Mouse (Mus musculus) right cerebral cortex, postnatal 25 days (tissue): Measurements from ENCODE around the gene Pfdn6.

Source experiments
- DNase-seq: peaks from one replicate; pipeline ENCODE4 v3.0.0; 2022

Gene Pfdn6

DNA sequence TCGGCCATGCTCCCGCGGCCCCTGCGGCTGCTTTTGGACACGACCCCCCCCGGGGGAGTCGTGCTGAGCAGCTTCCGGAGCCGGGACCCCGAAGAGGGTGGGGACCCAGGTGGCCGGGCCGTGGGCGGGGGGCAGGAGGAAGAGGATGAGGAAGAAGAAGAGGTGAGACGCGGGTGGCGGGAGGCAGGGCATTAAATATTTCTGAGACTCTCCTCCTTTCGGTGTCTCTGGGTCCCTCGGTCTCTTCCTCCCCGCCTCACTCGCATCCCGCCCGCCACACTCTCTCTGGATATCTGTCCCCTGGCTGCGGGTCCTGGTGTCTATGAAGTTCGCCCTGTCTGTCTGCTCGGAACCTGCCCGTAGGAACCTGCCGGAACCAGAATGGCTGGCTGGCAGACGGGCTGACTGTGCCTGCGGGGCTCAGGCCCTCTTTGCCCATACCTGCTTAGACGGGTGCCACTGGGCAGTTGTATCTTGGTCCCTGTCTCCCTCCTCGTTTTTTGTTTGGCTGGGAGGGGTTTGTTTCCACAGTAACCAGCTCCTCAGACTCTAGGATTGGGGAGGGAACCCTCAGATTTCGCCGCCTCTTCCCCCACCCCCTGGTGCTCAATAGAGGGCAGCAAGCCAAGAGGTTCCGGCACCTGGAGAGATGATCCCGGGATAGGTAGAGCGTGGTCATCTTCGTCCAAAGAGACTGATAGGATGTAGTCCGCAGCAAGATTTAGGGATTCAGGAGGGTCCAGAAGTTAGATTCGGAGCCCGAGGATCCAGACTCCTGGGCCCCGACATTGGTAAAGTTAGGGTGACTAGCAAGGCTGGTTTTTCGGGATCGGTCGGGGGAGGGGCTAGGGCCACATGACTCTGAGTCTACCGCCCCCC, 9.6 kb downstream of the Pfdn6 start:
- peak; percentile 73 for DNase-seq

DNA sequence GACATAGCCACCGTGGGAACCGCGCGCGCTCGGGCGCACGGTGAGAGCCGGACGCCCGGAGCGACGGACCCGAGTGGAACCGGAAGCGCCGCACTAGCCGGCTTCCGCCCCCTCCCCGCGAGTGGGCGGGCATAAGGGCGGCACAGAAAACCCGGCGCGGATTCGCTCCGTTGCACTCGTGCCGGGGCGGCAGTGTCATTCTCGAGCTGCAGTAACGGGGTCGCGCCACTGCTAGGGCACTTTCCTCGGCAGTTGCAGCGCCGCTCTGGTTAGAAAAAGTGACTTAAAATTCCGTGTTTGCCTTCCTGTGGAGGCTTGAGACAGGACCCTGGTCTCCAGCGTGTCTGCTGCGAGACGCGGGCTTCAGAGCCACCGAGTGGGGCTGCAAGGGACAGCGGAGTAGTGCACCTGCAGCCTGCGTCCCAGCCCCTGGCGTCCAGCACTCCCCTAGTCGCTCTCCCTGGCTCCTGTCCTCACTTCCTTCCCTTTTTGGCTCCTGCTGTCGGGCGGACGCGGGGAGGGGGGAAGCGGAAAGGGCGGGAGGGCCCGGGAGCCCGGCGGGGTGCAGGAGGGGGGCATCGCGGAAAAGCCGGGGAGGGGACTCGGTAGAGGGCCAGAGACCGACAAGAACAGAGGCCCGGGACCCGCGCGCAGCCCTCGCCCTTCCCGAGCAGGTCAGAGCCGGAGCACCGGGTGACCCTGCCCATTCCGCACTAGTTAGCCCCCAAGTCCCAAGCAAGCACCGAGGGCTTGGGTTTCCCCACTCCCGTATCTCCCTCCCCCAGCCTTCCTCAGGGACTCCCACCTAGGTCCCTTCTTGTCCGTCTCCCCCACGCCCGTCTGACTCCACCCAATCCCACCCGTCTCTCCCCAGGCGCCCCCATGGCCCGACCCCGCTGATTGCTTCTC, 10.5 kb downstream of the Pfdn6 start, which contains the start of gene Rgl2:
Gene Rgl2, plus strand, starts transcription at position 173 of the 909 bp plus-strand sequence.
- DNase-seq = peak; percentile 93

DNA sequence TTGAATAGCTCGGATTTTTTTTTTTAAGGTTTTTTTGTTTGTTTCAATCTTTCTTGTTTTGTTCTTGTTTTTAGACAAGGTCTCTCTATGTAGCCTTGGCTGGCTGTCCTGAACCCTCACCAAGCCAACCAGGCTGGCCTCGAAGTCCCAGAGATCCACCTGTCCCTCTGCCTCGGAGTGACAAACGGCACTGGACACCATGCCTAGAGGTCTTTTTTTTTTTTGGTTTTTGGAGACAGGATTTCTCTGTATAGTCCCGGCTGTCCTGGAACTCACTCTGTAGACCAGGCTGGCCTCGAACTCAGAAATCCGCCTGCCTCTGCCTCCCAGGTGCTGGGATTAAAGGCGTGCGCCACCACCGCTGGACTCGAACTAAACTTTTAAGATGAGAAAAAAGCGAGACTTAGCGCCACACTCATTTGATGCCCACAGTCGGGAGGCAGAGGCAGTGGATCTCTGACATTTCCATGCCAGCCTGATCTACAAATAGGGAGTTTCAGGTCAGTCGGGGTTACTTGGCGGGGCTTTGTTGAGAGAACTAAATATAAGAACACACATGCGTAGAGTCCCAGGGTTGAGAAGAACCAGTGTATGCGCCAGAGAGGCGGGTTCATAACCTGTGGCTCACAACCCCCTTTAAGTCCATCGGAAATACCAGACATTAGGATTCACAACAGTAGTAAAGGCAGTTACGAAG, 11.7 kb downstream of the Pfdn6 start:
- no peak for DNase-seq

DNA sequence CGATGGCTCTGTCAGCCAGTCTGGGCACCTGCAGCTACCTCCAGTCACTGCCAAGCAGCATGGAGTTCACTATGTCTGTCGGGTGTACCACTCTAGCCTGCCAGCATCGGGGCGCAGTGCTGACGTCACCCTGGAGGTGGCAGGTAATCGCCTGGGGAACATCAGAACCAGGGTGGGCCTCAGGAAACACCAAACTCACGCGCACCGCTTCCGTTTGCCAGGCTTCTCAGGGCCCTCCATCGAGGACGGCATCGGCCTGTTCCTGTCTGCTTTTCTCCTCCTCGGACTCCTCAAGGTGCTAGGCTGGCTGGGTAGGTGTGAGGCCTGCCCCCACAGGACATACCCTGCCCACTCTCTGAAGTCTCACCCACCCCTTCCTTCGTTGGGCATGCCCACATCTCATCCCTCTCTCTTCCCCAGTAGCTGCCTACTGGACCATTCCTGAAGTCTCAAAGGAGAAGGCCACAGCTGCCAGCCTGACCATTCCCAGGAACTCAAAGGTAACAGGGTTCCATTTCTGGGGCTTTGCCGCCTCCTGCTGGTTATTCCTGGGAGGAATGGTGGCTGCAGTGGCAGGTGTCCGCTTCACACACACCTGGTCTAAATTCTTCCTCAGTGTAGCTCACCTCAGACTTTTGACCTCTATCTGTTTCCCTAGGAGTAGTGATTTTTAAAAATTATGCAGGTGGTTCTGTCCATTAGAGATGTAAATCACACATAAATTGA, 13.8 kb downstream of the Pfdn6 start:
- no peak for DNase-seq

DNA sequence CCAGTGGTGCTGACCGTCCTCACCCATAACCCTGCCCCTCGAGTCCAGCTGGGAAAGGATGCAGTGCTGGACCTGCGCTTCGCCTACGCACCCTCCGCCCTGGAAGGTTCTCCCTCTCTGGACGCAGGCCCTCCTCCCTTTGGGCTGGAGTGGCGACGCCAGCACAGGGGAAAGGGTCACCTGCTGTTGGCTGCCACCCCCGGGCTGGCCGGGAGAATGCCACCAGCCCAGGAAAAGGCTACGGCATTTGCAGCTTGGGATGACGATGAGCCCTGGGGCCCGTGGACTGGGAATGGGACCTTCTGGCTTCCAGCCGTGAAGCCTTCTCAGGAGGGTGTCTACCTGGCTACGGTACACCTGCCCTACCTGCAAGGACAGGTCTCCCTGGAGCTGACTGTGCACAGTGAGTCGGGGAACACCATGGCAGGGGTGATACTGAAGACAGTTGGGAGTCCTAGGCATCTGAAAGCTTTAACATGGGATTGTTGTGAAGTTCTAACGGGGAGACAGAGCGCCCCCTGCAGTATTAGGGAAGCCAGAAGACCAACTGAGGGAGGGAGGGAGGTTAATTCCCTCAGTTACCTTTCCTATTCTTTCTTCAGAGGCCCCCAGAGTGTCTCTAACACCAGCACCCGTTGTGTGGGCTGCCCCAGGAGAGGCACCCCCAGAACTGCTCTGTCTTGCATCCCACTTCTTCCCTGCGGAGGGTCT, 14.6 kb downstream of the Pfdn6 start:
- no peak for DNase-seq

DNA sequence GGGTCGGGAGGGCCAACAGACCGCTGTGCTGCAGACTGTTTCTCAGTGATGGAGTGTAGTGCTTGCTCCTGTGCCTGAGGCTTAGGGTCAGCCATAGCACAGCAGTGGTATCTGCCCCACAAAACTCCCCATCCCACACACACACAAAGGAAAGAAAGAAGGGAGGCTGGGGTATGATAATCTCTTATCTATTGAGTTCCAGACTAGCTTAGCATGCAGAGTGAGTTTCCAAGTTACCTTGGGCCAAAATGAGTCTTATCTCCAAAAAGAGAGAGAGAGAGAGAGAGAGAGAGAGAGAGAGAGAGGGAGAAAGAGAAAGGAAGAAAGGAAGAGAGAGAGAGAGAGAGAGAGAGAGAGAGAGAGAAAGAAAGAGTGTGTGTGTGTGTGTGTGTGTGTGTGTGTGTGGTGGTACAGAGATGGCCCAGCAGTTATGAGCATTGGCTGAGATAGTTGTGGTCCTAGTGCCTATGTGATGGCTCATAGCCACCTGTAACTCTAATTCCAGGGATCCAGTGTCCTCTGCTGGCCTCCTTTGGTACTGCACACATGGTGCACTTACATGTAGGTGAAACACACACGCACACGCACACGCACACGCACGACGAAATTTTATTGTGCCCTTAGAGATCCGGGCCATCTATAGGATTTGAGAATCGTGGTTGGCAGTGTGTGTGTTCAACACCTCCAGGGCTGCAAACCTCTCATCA, 15.4 kb downstream of the Pfdn6 start:
- no peak for DNase-seq

DNA sequence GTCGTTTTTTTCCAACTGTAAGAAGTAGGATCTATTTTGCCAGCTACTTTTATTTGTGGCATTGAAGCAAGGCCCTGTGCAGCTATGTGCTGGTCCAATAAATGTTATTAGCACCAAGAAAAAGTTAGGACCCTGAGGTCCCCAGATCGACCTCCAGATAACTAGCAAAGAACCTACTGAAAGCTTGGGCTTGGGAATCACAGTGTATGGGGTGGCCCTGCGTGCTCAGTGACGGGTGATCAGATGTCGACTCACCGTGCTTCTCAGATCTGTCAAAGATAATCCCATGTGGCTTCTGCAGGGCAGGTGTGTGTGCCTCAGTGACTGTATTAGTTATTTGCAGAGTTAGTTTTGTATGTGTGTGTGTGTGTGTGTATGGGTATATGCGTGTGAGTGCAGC, 18.8 kb downstream of the Pfdn6 start:
- DNase-seq = no peak

DNA sequence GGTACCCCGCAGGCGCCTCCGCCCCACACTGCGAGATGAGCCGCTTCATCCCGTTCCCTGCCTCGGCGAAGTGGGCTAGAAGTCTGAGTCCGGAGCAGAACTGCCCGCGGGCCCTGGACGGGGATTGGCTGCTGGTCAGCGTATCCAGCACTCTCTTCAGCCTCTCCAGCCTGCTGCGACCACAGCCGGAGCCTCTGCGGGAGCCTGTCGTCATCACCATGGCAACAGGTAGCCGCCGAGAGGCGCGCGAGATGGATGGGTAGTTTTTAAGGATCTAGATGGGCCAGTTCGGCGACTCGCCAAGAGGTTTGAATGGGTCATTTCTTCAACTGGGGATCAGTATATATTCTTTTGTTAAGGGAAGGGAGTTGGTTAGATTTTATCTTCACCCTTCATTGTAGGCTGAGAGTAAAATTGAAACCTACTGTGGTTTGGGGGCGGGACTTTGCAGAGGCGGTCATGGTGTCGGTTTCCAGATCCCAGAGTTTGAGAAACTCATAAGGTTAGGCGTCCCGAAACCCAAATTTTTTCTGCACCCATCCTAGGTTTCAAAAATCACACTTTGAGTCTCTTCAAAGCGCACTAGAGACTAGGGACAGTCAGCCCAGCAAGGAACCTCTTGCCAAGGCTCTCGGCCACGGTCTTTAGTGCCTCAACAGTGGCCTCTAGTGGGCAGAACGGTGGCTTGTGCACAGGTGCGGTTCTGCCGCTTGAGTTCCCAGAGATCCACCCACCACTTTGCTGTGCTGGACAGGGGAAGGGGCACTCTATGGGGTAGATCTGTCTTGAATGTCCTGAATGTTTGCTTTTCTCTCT, 19.7 kb downstream of the Pfdn6 start:
- DNase-seq = peak; percentile 75

DNA sequence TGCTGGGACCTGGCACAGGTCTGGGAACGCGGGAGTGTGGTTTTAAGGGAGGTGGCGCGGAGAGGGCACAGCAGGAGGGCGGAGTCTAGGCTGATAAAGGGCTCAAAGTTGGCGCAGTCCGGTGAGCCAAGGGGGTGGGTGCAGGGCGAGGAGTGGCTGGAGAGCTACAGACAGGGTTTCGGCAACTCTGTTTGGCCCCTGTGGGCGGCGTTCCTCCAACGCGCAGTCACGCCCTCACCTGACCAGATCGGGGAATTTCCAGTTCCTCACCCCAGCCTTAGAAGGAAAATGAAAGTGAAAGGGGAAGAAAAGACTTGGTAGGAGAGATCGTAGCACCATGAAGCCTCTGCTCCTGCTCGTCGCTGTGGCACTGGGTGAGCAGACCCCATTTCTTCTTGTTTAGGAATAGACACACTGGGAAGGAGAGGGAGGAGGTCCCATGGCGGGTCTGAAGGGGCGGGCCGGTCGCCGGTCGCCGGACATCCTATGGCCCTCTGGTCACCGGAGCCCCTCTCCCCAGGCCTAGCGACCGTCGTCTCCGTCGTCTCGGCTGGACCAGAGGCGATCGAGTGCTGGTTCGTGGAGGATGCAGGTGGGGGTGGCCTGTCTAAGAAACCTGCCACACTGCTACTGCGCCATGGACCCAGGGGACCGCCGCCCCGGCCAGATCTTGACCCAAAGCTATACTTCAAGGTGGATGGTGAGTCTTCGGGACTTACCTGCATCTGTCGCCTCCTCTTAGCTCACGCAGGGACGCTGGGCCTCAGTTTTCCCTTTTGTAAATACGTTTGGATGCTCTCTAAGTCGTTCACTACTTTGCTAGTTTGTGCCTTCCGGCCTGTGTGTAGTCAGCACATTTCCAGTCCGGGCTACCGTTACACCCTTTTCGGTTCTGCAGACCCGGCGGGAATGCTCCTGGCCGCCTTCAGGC, 20.5 kb downstream of the Pfdn6 start:
- peak; percentile 47 for DNase-seq

DNA sequence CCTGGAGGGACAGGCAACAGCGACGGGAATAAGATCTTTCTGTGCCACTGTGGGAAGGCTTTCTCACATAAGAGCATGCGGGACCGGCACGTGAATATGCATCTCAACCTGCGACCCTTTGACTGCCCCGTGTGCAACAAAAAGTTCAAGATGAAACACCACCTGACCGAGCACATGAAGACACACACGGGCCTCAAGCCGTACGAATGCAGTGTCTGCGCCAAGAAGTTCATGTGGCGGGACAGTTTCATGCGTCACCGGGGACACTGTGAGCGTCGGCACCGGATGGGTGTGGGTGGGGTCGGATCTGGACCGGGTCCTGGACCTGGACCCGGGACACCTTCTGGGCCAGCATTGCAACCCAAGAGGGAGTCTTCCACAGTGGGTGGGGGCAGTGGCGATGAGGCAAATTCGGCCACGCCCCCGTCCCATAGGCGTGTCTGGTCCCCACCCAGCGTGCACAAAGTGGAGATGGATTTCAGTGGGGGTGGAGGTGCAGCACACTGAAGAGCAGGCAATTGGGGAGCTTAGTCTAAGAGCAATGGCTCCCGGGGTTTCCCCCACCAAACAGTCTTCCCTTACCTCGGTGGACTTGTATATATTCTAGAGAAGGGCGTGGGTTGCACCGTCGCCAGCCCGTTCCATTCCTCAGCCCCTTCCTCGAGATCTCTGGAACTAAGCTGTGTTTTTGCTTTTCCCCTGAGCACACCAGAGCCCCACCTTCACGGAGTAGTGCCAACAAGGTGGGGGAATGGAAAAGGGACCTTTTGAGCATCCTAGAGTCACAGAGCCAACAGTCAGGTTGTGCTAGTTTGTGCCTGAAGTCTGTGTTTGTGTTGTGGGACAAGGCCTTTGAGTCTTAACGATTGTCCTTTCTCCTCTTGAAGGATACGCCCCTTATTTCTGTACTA, 21.6 kb downstream of the Pfdn6 start:
- DNase-seq = no peak

DNA sequence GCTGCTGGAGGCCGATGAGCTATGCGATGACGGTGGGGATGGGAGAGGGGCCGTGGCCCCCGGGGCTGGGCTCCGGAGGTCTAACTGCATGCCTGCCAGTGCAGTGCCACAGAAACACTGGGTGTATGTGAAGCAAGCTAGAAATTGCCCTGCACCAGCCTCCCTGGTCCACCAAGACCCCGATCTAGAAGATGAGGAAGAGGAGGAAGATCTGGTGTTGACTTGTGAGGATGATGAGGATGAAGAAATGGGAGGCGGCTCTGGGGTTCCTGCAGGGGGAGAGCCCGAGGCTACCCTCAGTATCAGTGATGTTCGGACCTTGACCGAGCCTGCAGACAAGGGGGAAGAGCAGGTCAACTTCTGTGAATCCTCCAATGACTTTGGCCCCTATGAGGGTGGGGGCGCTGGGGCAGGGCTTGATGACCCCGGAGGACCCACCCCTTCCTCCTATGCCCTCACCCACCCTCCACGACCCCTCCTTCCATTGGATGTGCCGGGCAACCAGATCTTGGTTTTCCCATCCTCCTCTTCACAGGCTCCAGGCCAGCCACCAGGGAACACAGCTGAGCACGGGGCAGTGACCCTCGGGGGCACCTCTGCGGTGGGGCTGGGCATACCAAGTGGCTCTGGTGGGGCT, 22.4 kb downstream of the Pfdn6 start:
- DNase-seq = no peak

DNA sequence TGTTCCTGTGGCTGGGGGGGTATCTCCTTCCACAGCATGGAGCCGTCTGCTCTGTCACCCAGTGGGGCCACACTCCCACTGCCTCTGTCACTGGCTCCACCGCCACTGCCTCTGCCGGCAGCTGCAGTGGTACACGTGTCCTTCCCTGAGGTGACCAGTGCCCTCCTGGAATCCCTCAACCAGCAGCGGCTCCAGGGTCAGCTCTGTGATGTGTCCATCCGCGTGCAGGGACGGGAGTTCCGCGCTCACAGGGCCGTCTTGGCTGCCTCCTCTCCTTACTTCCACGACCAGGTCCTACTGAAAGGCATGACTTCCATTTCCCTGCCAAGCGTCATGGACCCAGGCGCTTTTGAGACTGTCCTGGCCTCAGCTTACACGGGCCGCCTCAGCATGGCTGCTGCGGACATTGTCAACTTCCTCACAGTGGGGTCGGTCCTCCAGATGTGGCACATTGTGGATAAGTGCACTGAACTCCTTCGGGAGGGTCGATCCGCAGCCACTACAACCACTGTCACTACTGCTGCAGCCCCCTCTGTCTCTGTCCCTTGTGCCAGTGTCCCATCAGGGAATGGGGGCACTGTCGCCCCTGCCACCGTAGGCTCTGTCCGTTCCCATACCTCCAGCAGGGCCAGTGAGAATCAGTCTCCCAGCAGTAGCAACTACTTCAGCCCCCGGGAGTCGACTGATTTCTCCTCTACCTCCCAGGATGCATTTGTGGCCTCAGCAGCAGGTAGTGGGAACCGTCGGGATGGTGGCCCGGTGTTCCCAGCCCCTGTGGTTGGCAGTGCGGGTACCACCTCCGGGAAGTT, 23.1 kb downstream of the Pfdn6 start:
- DNase-seq = no peak

DNA sequence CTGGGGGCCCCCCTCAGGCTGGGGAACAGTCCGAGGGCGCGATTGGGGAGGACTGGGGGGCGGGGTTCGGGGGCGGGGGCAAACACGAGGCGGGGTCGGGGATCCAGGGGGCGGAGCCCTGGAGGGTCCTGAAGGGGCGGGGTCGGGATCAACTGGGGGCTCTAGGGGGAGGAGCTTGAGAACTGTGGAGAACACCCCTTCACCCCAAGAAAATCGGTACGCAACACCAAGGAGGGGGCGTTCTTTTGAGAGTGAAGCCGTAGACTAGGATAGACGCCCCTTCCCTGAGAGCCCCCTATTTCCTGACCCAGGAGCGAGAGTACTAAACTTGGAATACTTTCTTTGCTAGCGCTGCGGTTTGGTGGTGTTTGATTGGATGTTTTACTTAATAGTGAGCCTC, 23.8 kb downstream of the Pfdn6 start:
- DNase-seq = no peak

DNA sequence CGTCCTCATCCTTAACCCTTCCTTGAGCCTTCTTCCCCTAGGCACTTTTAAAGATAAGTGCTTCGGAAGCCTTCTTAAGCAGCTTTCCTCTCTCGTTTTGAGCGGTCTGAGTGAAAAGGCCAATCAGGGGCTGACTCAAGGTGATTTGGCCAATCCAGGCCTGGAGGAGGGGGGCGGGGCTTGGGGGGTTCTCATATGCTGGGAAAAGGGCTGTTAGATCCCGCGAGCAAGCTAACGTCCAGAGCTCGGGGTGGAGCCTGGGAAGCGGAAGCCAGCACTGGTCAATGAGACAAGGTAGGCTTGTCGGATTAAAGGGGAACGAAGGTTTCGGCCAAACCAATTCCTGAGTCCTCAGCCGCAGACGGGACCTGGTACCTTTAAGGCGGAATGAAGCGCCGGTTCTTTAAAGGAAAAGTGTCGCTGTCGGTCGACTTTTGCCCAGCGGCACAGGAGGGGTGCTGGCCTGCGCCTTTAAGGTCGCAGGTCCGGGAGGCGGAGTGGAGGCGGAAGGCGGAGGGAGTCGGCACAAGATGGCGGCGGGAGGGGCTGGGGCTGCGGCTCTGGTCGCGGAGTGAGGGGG, 24.4 kb downstream of the Pfdn6 start, which contains the start of the genes Tapbp and Zbtb22:
Gene Tapbp, plus strand, starts transcription at position 229 of the 580 bp plus-strand sequence.
Gene Zbtb22, plus strand, starts transcription at position 234 of the 580 bp plus-strand sequence.
- peak; percentile 96 for DNase-seq

DNA sequence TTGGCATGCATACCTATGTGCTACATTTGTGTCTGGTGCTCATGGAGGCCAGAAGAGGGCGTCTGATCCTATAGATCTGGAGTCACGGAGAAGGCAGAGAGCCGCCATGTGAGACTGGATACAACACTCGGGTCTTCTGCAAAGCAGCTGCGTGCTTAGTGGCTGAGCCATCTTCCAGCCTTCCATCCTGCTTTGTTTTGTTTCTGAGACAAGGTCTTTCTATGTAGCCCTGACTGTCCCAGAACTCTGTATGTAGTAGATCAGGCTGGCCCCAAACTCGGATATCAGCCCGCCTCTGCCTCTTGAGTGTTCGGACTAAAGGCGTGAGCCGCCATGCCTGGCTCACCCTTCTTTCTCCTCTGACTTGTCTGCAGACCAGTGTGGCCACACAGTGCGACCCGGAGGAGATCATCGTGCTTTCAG, 25.2 kb downstream of the Pfdn6 start:
- no peak for DNase-seq

DNA sequence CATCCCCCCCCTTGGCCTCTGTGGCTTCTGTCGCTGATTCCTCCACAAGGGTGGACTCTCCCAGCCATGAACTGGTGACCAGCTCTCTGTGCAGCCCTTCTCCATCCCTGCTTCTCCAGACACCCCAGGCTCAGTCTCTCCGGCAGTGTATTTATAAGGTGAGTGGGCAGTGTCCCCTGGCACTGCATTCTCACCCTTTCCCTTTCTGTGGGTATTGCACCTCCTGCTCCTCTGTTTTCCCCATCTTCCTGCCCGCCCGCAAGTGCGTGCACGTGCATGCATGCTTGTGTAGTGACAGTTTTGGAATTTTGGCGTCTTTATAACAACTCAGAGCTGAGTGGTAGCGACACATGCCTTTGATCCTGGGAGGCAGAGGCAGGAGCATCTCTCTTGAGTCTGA, 26.2 kb downstream of the Pfdn6 start:
- DNase-seq = no peak
